In genomic region chr1:159696717-159697116, GRCm38 (mm10) we compare ENCODE assay signal across 13 mouse cellular contexts.
DNase-seq lines count a peak whose midpoint lies in the region; ATAC-seq lines count a peak whose summit lies in the region.
"Had no signal": no experiment of that assay in that cellular context is flagged by ENCODE, and none has a peak within 500 bp of the region (broad histone marks: within the 10 kb centered on the region; RNA-seq: fewer than 3 reads in every experiment).

No protein-coding gene starts in this region.

- peak; percentile 78; the same call in 1 of the 2 replicates for ATAC-seq in frontal cortex, adult (ENCODE audit: low TSS enrichment)
- ATAC-seq: activated CD4-positive, CD25-positive, alpha-beta regulatory T cell, adult 4 months; forebrain, embryonic 16.5 days; Patski had no signal

- DNase-seq in frontal cortex, postnatal 14 days (ENCODE audit: low spot score in 2 of 2), result no peak
- peak; percentile 54 for DNase-seq in layer of hippocampus, adult 9-11 months
- DNase-seq in layer of hippocampus, postnatal 25 days (ENCODE audit: extremely low spot score in 1 of 2, low spot score in 1 of 2), result no peak
- DNase-seq in right cerebral cortex, postnatal 10 days (ENCODE audit: low spot score in 2 of 2), result peak; percentile 58 to 62
- no peak for DNase-seq in right cerebral cortex, adult 2 months (ENCODE audit: low spot score in 2 of 2)
- DNase-seq: adrenal gland, postnatal 14 days; cerebellum, adult 2 months; heart, adult 18-20 months; heart, postnatal 14 days had no signal

Comparison
In these comparisons a context has a peak if more than half of its experiments do, and no peak if none do; other contexts are left out.
1. DNase-seq: peak in layer of hippocampus, adult 9-11 months (single experiment) and right cerebral cortex, postnatal 10 days (2 of 2); none in frontal cortex, postnatal 14 days (0 of 2), layer of hippocampus, postnatal 25 days (0 of 2) and right cerebral cortex, adult 2 months (0 of 2).